Mouse (Mus musculus): ENCODE results near the gene Slc30a5. TPM values are rescaled to one million over a fixed set of nuclear protein-coding genes. Genes with fewer than 3 reads are reported as not detected.
"Not testable (repeated sequence)": the region's sequence is repeated elsewhere in the genome, so short reads cannot be mapped to it uniquely, and the experiment has no call there.

Slc30a5 gene
- polyA plus RNA-seq, 1 experiment from 2014 or later: 36.3 TPM

DNA sequence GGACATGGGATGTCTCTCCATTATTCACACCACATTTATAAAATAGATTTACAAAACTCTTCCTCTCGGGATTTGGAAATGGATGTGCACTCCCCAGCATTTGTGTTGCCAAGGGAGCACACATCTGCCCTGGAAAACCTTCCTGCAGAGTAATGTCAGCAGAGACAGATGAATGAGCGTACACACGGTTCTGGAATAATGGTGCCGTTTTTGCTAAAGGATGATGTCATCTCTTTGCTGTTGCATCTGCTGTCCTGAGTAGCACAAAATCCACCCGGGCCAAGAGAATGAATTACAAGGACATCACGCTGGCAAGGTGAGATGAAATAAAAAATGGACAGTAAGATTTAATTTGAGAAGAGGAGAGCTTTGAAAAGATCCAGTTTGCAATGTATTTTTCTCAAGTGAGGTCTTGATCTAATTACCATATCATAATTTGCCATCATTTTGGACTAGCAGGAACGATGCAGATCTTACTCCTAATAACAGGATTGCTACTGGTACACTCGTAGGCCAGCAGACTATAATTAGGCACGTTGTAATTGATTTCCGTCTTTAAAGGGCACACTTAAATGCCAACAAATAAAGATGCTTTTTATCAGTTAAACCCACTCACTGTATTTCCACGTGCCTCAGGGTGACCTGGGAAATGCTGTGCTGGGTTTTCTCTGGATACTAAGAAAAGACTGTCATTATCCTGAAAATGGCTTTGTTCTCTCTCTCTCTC lies 38.4 kb upstream of the Slc30a5 start:
- no peak overlapping the region for H3K27ac ChIP-seq (ENCODE audit: low read length)
- no peak overlapping the region for H3K4me2 ChIP-seq (ENCODE audit: low read depth, low read length)
- no peak overlapping the region for H3K9ac ChIP-seq (ENCODE audit: low read length)
- WGBS: 53% methylated on average over 11 of the region's 11 CpGs
- ATAC-seq (replicated peaks; ENCODE audit: extremely low read depth, insufficient read depth, low FRiP score): no peak
- no peaks in the 10 kb centered on the region for H3K27me3 ChIP-seq (ENCODE audit: control insufficient read depth, insufficient read depth, low read length)
- no peaks in the 10 kb centered on the region for H3K9me3 ChIP-seq (replicated peaks; ENCODE audit: control insufficient read depth, low read length)
- H3K36me3 ChIP-seq (ENCODE audit: control insufficient read depth, insufficient read depth): no peaks in the 10 kb centered on the region
- H3K4me1 ChIP-seq (ENCODE audit: control insufficient read depth, insufficient read depth, low read length): no peaks in the 10 kb centered on the region
- no peak overlapping the region for H3K4me3 ChIP-seq (ENCODE audit: low read length)

DNA sequence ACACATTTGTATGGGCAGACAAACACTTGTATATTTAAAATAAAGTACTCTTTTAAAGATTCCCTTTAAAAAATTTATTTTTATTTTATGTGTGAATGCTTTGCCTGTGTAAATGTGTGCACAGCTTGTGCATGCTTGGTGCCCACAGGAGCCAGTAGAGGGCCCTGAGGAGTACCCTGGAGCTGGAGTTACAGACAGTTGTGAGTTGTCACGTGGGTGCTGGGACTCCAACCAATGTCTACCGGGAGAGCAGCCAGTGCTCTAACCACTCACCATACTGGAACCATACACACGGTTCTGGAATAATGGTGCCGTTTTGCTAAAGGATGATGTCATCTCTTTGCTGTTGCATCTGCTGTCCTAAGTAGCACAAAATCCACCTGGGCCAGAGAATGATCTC lies 36.6 kb upstream of the Slc30a5 start:
- H3K36me3 ChIP-seq (ENCODE audit: control insufficient read depth, insufficient read depth): no peaks in the 10 kb centered on the region
- H3K9me3 ChIP-seq (replicated peaks; ENCODE audit: control insufficient read depth, low read length): no peaks in the 10 kb centered on the region
- no peaks in the 10 kb centered on the region for H3K27me3 ChIP-seq (ENCODE audit: control insufficient read depth, insufficient read depth, low read length)
- H3K4me2 ChIP-seq (ENCODE audit: low read depth, low read length): no peak overlapping the region
- no peak for ATAC-seq (replicated peaks; ENCODE audit: extremely low read depth, insufficient read depth, low FRiP score)
- H3K27ac ChIP-seq (ENCODE audit: low read length): no peak overlapping the region
- 67% methylated on average over 4 of the region's 4 CpGs for WGBS
- no peaks in the 10 kb centered on the region for H3K4me1 ChIP-seq (ENCODE audit: control insufficient read depth, insufficient read depth, low read length)
- H3K4me3 ChIP-seq (ENCODE audit: low read length): no peak overlapping the region
- H3K9ac ChIP-seq (ENCODE audit: low read length): no peak overlapping the region

DNA sequence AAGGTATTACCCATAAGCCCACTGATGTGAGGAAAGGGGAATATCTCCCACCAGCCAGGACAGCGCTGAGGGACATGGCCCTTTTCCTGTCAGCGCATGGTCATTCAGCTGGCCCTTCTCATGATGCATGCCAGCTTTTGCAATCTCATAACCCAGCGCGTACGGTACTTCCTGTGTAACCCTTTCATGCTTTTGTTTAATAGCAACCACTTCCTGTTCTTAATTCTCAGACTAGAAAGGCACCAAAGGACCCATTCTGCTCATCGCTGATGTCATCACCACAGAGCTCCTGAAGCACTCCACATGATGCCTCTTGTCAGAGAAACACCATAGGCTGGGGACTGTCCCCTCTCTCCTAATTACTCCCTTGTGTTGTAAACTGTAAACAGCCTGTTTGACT lies 33.1 kb upstream of the Slc30a5 start:
- no peak overlapping the region for H3K4me3 ChIP-seq (ENCODE audit: low read length)
- no peak overlapping the region for H3K4me2 ChIP-seq (ENCODE audit: low read depth, low read length)
- H3K4me1 ChIP-seq (ENCODE audit: control insufficient read depth, insufficient read depth, low read length): no peaks in the 10 kb centered on the region
- H3K27me3 ChIP-seq (ENCODE audit: control insufficient read depth, insufficient read depth, low read length): no peaks in the 10 kb centered on the region
- H3K9me3 ChIP-seq (replicated peaks; ENCODE audit: control insufficient read depth, low read length): no peaks in the 10 kb centered on the region
- no peak overlapping the region for H3K9ac ChIP-seq (ENCODE audit: low read length)
- H3K27ac ChIP-seq (ENCODE audit: low read length): no peak overlapping the region
- 45% methylated on average over 6 of the region's 6 CpGs for WGBS
- H3K36me3 ChIP-seq (ENCODE audit: control insufficient read depth, insufficient read depth): no peaks in the 10 kb centered on the region
- no peak for ATAC-seq (replicated peaks; ENCODE audit: extremely low read depth, insufficient read depth, low FRiP score)

DNA sequence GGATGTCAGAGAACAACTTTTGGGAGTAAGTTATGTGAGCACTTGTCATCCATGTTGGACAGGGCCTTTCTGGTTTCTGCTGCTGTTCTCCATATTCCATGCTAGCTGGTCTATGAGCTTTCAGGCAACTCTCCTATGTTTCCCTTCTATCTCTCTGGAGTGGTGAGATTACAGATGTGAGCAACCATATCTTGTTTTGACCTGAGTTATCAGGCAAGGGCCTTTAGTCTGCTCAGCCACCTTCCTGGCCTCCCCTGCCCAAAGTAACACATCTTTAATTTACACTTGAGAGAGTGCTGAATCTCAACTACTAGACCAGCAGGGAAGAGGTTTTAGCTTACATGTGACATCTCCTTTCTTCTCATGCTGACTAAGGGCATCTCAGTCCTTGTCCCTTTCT lies 32.5 kb upstream of the Slc30a5 start:
- Histone ChIP-seq H3K4me3 (ENCODE audit: low read length) (no peak overlapping the region), H3K27ac (ENCODE audit: low read length) (no peak overlapping the region)
- no peak for ATAC-seq (replicated peaks; ENCODE audit: extremely low read depth, insufficient read depth, low FRiP score)

DNA sequence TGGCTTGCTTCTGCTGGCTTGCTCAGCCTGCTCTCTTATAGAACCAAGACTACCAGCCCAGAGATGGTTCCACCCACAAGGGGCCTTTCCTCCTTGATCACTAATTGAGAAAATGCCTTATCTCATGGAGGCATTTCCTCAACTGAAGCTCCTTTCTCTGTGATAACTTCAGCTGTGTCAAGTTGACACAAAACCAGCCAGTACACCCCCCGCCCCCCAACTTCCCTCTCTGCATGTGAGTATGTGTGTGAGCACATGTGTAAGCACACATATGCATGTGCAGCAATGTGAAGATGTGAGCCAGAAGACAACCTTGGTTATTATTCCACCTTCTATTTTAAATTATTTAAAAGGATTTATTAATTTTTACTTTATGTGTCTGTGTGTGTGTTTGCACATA lies 30.7 kb upstream of the Slc30a5 start:
- H3K27me3 ChIP-seq (ENCODE audit: control insufficient read depth, insufficient read depth, low read length); H3K4me2 ChIP-seq (ENCODE audit: low read depth, low read length); H3K9ac ChIP-seq (ENCODE audit: low read length); H3K36me3 ChIP-seq (ENCODE audit: control insufficient read depth, insufficient read depth); H3K9me3 ChIP-seq (replicated peaks; ENCODE audit: control insufficient read depth, low read length); H3K27ac ChIP-seq (ENCODE audit: low read length); H3K4me1 ChIP-seq (ENCODE audit: control insufficient read depth, insufficient read depth, low read length); H3K4me3 ChIP-seq (ENCODE audit: low read length); ATAC-seq (replicated peaks; ENCODE audit: extremely low read depth, insufficient read depth, low FRiP score): not testable (repeated sequence)
- WGBS: 76% methylated on average over 1 of the region's 1 CpGs

More for the DNA sequence above, 32.5 kb upstream of the Slc30a5 start:
- Histone ChIP-seq H3K27me3 (ENCODE audit: control insufficient read depth, insufficient read depth, low read length) (no peaks in the 10 kb centered on the region), H3K9me3 (replicated peaks; ENCODE audit: control insufficient read depth, low read length) (no peaks in the 10 kb centered on the region), H3K4me2 (ENCODE audit: low read depth, low read length) (no peak overlapping the region), H3K9ac (ENCODE audit: low read length) (no peak overlapping the region), H3K4me1 (ENCODE audit: control insufficient read depth, insufficient read depth, low read length) (no peaks in the 10 kb centered on the region), H3K36me3 (ENCODE audit: control insufficient read depth, insufficient read depth) (no peaks in the 10 kb centered on the region)

DNA sequence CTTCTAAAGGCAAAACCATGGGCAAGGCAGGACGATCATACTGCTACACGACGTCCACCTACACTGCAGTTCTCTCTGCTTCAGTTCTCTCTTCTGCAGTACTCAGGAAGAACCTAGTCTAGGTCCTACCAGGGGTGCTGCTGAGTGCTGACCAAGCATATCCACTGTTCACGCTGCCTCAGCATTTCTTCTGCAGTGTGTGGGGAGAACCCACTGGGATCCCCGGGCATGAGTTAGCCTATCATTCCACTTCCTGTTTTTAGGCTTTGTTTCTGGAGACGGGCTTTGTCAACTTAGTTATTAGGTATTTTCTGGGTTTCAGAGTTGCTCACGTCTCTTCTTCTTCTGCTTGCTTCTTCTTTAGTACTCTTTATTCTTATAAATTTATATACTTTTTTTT lies 25.9 kb upstream of the Slc30a5 start:
- Histone ChIP-seq H3K9me3 (replicated peaks; ENCODE audit: control insufficient read depth, low read length) (no peaks in the 10 kb centered on the region), H3K4me2 (ENCODE audit: low read depth, low read length) (no peak overlapping the region), H3K27me3 (ENCODE audit: control insufficient read depth, insufficient read depth, low read length) (no peaks in the 10 kb centered on the region), H3K4me3 (ENCODE audit: low read length) (no peak overlapping the region), H3K4me1 (ENCODE audit: control insufficient read depth, insufficient read depth, low read length) (no peaks in the 10 kb centered on the region), H3K36me3 (ENCODE audit: control insufficient read depth, insufficient read depth) (no peaks in the 10 kb centered on the region), H3K27ac (ENCODE audit: low read length) (no peak overlapping the region), H3K9ac (ENCODE audit: low read length) (no peak overlapping the region)
- no peak for ATAC-seq (replicated peaks; ENCODE audit: extremely low read depth, insufficient read depth, low FRiP score)
- 73% methylated on average over 7 of the region's 7 CpGs for WGBS

DNA sequence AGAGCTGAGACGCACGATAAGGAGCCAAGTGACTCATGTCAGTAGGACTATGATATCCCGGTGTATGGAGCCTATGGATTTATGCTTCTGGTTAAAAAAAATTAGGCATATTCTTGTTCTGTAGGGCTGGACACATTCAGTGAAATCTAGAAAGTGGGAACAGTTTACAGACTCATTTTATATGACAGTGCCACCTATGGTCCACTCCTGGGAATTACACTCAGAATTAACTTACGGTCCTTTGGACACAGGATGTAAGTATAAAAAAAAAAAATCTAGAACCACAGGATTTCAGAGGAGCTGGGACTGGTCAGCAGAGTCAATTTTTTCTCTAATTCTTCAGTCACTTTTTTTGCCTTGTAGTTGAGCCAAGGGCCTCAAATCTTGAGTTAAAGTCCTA lies 20.9 kb upstream of the Slc30a5 start:
- Histone ChIP-seq H3K4me2 (ENCODE audit: low read depth, low read length) (no peak overlapping the region), H3K4me1 (ENCODE audit: control insufficient read depth, insufficient read depth, low read length) (no peaks in the 10 kb centered on the region), H3K27me3 (ENCODE audit: control insufficient read depth, insufficient read depth, low read length) (no peaks in the 10 kb centered on the region), H3K9me3 (replicated peaks; ENCODE audit: control insufficient read depth, low read length) (no peaks in the 10 kb centered on the region), H3K4me3 (ENCODE audit: low read length) (no peak overlapping the region), H3K9ac (ENCODE audit: low read length) (no peak overlapping the region), H3K36me3 (ENCODE audit: control insufficient read depth, insufficient read depth) (no peaks in the 10 kb centered on the region), H3K27ac (ENCODE audit: low read length) (no peak overlapping the region)
- ATAC-seq (replicated peaks; ENCODE audit: extremely low read depth, insufficient read depth, low FRiP score): no peak
- 45% methylated on average over 4 of the region's 4 CpGs for WGBS

DNA sequence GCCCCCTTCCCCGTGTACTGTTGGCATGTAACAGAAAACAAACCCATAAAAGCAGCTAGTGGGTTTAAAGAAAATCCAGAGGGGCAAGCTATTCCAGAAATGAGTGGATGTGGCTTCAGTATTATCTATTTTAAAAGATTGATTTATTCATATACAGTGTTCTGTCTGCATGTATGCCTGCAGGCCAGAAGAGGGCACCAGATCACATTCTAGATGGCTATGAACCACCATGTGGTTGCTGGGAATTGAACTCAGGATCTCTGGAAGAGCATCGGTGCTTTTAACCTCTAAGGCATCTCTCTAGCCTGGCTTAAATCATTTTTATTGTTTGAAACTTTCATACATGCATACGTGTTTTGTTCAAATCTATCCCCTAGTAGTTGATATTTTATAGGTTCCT lies 19.9 kb upstream of the Slc30a5 start:
- Histone ChIP-seq H3K36me3 (ENCODE audit: control insufficient read depth, insufficient read depth) (no peaks in the 10 kb centered on the region), H3K9ac (ENCODE audit: low read length) (no peak overlapping the region), H3K27ac (ENCODE audit: low read length) (no peak overlapping the region), H3K4me3 (ENCODE audit: low read length) (no peak overlapping the region), H3K4me1 (ENCODE audit: control insufficient read depth, insufficient read depth, low read length) (no peaks in the 10 kb centered on the region), H3K27me3 (ENCODE audit: control insufficient read depth, insufficient read depth, low read length) (no peaks in the 10 kb centered on the region), H3K9me3 (replicated peaks; ENCODE audit: control insufficient read depth, low read length) (no peaks in the 10 kb centered on the region), H3K4me2 (ENCODE audit: low read depth, low read length) (no peak overlapping the region)
- no peak for ATAC-seq (replicated peaks; ENCODE audit: extremely low read depth, insufficient read depth, low FRiP score)
- WGBS: 72% methylated on average over 3 of the region's 3 CpGs

DNA sequence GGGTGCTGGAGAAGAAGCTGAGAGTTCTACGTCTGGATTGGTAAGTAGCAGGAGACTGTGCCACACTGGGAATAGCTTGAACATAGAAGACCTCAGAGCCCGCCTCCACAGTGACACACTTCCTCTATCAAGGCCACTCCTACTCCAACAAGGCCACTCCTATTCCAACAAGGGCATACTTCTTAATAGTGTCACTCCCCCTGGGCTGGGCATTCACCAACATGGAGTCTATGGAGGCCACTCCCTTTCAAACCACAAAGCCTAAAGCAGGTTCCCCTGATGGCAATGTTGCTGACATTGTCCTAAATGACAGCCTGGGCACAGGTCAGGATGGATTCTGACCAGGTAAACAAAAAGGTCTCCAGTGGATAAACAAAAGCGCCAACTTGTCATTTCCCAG lies 15.9 kb upstream of the Slc30a5 start:
- H3K36me3 ChIP-seq (ENCODE audit: control insufficient read depth, insufficient read depth): no peaks in the 10 kb centered on the region

More for the DNA sequence above, 15.9 kb upstream of the Slc30a5 start:
- no peaks in the 10 kb centered on the region for H3K4me1 ChIP-seq (ENCODE audit: control insufficient read depth, insufficient read depth, low read length)
- no peak overlapping the region for H3K4me3 ChIP-seq (ENCODE audit: low read length)
- no peaks in the 10 kb centered on the region for H3K9me3 ChIP-seq (replicated peaks; ENCODE audit: control insufficient read depth, low read length)
- no peak overlapping the region for H3K9ac ChIP-seq (ENCODE audit: low read length)
- ATAC-seq (replicated peaks; ENCODE audit: extremely low read depth, insufficient read depth, low FRiP score): no peak
- WGBS: 92% methylated on average over 3 of the region's 3 CpGs
- H3K27ac ChIP-seq (ENCODE audit: low read length): no peak overlapping the region
- no peak overlapping the region for H3K4me2 ChIP-seq (ENCODE audit: low read depth, low read length)
- no peaks in the 10 kb centered on the region for H3K27me3 ChIP-seq (ENCODE audit: control insufficient read depth, insufficient read depth, low read length)

All from heart, embryonic 16.5 days (tissue).